21 mouse cellular contexts compared by ENCODE assay signal in the genomic region with DNA sequence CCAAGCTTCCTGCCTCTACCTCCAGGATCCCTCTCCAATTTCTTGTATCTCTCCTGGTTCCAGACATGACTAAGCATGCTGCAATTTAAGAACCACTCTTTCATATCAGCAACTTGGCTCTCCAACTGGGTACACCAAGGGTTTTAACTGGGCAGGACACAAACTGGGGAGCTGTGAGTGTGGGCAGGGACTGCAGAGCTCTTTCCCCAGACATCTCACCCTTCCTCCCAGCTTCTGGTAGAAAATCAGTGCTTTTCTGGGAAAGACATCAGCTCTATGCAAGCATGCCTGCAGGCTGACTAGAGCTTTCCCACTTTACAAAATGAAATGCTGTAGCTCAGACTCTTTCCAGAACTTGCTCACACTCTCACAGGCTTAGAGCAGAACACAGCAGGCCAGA.
DNase-seq lines count a peak whose midpoint lies in the region; ATAC-seq and TF ChIP-seq lines count a peak whose summit lies in the region.
"Had no signal": no experiment of that assay in that cellular context is flagged by ENCODE, and none has a peak within 500 bp of the region (broad histone marks: within the 10 kb centered on the region; RNA-seq: fewer than 3 reads in every experiment).

No protein-coding gene starts in this region.

- peak; percentile 33 for DNase-seq in left cerebral cortex, adult 11 months (ENCODE audit: low spot score)
- DNase-seq in left cerebral cortex, postnatal 4 days: no peak
- peak; percentile 78 for DNase-seq in brain, adult 2 months (ENCODE audit: low read depth, low spot score)
- peak; percentile 32 to 83 for DNase-seq in left cerebral cortex, postnatal 25 days (ENCODE audit: low spot score in 2 of 2)
- DNase-seq in midbrain, embryonic 11.5 days (ENCODE audit: low spot score, missing footprints): no peak
- no peak for DNase-seq in retina, embryonic 14.5 days (ENCODE audit: low spot score)
- DNase-seq: adrenal gland, adult 2 months; adrenal gland, postnatal 25 days; cerebellum, adult 2 months; cerebellum, postnatal 10 days; embryo, embryonic 11 days; gastrocnemius, postnatal 25 days; heart, postnatal 36 days had no signal

- no peak overlapping the region for H3K9ac ChIP-seq in midbrain, embryonic 11.5 days (ENCODE audit: low read length)
- H3K9ac ChIP-seq: embryonic facial prominence, embryonic 15.5 days; forebrain, embryonic 15.5 days; heart, embryonic 12.5 days; hindbrain, embryonic 12.5 days had no signal

- H3K27me3 ChIP-seq in midbrain, embryonic 11.5 days (ENCODE audit: control insufficient read depth, insufficient read depth, low read length): no peaks in the 10 kb centered on the region
- H3K27me3 ChIP-seq: embryonic facial prominence, embryonic 15.5 days; forebrain, embryonic 15.5 days; hindbrain, embryonic 12.5 days had no signal

- peaks cover 2% of the 10 kb centered on the region; the same call in 1 of the 2 replicates for H3K36me3 ChIP-seq in midbrain, embryonic 11.5 days (ENCODE audit: control insufficient read depth, insufficient read depth, low read length)
- H3K36me3 ChIP-seq: embryonic facial prominence, embryonic 15.5 days had no signal

- no peak overlapping the region for H3K4me2 ChIP-seq in midbrain, embryonic 11.5 days
- H3K4me2 ChIP-seq: embryonic facial prominence, embryonic 15.5 days; forebrain, embryonic 15.5 days; heart, embryonic 12.5 days; hindbrain, embryonic 12.5 days had no signal

- no peaks in the 10 kb centered on the region for H3K9me3 ChIP-seq in midbrain, embryonic 11.5 days (ENCODE audit: control insufficient read depth, low read length)
- H3K9me3 ChIP-seq: embryonic facial prominence, embryonic 15.5 days; forebrain, embryonic 15.5 days; heart, embryonic 12.5 days; hindbrain, embryonic 12.5 days had no signal

- ATAC-seq in midbrain, embryonic 11.5 days (ENCODE audit: low FRiP score): no peak
- ATAC-seq: forebrain, embryonic 15.5 days; hindbrain, embryonic 16.5 days; inflammation-experienced regulatory T-cells, adult 6 months had no signal

- peaks cover 6% of the 10 kb centered on the region for H3K4me1 ChIP-seq in cortical plate, adult 2 months (ENCODE audit: control insufficient read depth, insufficient read depth, low read length)
- H3K4me1 ChIP-seq in midbrain, embryonic 11.5 days (ENCODE audit: control insufficient read depth, insufficient read depth, low read length): no peaks in the 10 kb centered on the region
- H3K4me1 ChIP-seq: forebrain, embryonic 15.5 days; hindbrain, embryonic 12.5 days had no signal

- peak overlapping the region; percentile 72 for H3K27ac ChIP-seq in cortical plate, adult 2 months (ENCODE audit: insufficient read depth, low read length)
- H3K27ac ChIP-seq in midbrain, embryonic 11.5 days (ENCODE audit: low read depth, low read length): no peak overlapping the region
- H3K27ac ChIP-seq: embryonic facial prominence, embryonic 15.5 days; forebrain, embryonic 15.5 days; hindbrain, embryonic 12.5 days had no signal

- H3K4me3 ChIP-seq in cortical plate, adult 2 months (ENCODE audit: insufficient read depth, low read length): no peak overlapping the region
- no peak overlapping the region for H3K4me3 ChIP-seq in midbrain, embryonic 11.5 days (ENCODE audit: low read depth, low read length)
- H3K4me3 ChIP-seq: embryonic facial prominence, embryonic 15.5 days; erythroblast, embryonic 14.5 days; forebrain, embryonic 15.5 days; heart, embryonic 12.5 days; hindbrain, embryonic 12.5 days had no signal

- no peak for TF ChIP-seq POLR2A in cortical plate, adult 2 months (IDR thresholded peaks at IDR 0.05; ENCODE audit: extremely low read depth, insufficient read depth, low read length)

- intact Hi-C loops in left cerebral cortex, postnatal 4 days (cut with DNase I): no loop called here
- intact Hi-C loops in left cerebral cortex, postnatal 25 days (cut with DNase I): loop anchor here (5.0 kb wide), 1 partner anchor 244 kb away; no protein-coding TSS in a partner anchor

- TF ChIP-seq CTCF in cortical plate, adult 2 months (IDR thresholded peaks at IDR 0.05; ENCODE audit: extremely low read depth, insufficient read depth, low read length): no peak

Comparison
In these comparisons a context has a peak if more than half of its experiments do, and no peak if none do; other contexts are left out.
1. DNase-seq: peak in left cerebral cortex, adult 11 months (single experiment), brain, adult 2 months (single experiment) and left cerebral cortex, postnatal 25 days (2 of 2); none in left cerebral cortex, postnatal 4 days (single experiment), midbrain, embryonic 11.5 days (single experiment) and retina, embryonic 14.5 days (single experiment).